Mouse (Mus musculus): ENCODE measurements around the gene Cav3. TPM values are rescaled to one million over a fixed set of nuclear protein-coding genes. Genes with fewer than 3 reads are reported as not detected.

Gene Cav3
- 0.05 and 0.79 TPM in 2 replicates for polyA plus RNA-seq (2012; rRNA removed)

DNA sequence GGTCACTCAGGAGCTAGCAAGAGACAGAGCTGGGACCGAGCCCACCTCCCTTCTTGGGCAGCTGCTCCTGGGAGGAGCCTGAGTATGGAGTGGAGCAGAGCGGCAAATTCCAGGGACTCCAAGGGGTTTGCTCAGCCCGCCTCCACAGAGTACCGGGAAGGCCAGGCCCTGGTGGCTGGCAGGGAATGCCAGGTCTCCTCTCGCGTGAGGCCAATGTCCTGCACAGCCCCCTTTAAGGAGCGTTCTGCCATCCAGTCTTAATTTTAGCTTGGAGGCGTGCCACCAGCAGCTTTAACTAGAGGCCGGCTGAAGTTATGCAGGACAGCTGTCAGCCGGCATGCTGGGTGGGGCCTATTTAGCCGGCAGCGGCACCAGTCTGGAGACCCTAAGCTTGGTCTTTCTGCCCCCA, at the start of gene Cav3:
TSS of gene Cav3 (plus strand) at position 165 of the 409 bp plus-strand sequence.

DNA sequence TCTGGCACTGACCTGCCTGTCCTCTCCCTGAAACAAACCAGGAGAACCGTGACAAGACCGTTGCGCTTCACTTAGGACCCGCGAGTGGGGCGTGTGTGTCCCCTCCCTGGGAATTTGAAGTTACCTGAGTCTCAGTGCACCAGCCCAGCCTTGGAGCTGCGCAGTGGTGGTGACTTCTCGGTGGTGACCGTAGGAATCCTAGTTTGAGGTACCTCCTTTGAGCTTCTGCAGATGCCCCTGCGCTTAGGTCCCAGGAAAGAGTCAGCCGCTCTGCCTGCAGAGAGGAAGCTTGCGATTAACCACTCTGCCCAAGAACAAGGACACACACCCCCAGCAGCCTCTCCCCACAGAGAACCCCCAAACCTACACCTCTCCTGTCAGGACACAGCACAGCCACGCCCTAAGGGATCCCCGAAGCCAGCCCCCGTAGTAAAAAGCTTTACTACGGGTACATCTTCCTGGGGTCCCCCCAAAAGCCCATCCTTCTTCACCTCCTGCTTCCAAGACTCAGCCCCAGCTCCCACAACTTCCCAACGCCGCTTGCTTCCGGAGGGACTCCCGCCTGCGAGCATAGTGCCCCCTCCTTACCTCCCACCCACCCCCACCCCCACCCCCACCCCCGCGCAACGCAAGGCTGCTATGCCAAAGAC, 30.7 kb downstream of the Cav3 start, which contains the start of gene Oxtr:
TSS of gene Oxtr (minus strand) at position 34 of the 650 bp plus-strand sequence.

Other genes with a start within 250 kb of the Cav3 start
- 0.28 and 0.54 TPM in 2 replicates for gene Lmcd1, start 185.7 kb upstream of the Cav3 start, polyA plus RNA-seq (2012; rRNA removed)
- 0.03 TPM in 1 of 2 replicates, not detected in the other for gene Ssu2, start 71.5 kb upstream of the Cav3 start, polyA plus RNA-seq (2012; rRNA removed)
- 0.01 and 0.03 TPM in 2 replicates for gene Oxtr, start 30.4 kb downstream of the Cav3 start, polyA plus RNA-seq (2012; rRNA removed)
- 9.6 and 9.8 TPM in 2 replicates for gene Rad18, start 237.2 kb downstream of the Cav3 start, polyA plus RNA-seq (2012; rRNA removed)